In genomic region chr3:16918374-16918773, GRCm38 (mm10) we compare ENCODE assay signal across 14 mouse cellular contexts.
"Had no signal": no experiment of that assay in that cellular context is flagged by ENCODE, and none has a peak within 500 bp of the region (broad histone marks: within the 10 kb centered on the region; RNA-seq: fewer than 3 reads in every experiment).

No protein-coding gene starts in this region.

- H3K27ac ChIP-seq: kidney, postnatal 0 days; limb, embryonic 13.5 days; liver, embryonic 14.5 days; stomach, embryonic 15.5 days had no signal

- H3K9me3 ChIP-seq: limb, embryonic 13.5 days; stomach, embryonic 15.5 days had no signal

- H3K4me1 ChIP-seq: limb, embryonic 13.5 days; stomach, embryonic 15.5 days had no signal

- H3K36me3 ChIP-seq: limb, embryonic 13.5 days; stomach, embryonic 15.5 days had no signal

- ATAC-seq: intestine, embryonic 16.5 days had no signal

- H3K9ac ChIP-seq: limb, embryonic 13.5 days; liver, embryonic 14.5 days; stomach, embryonic 15.5 days had no signal

- H3K4me3 ChIP-seq: limb, embryonic 13.5 days; myocyte; stomach, embryonic 15.5 days had no signal

- DNase-seq: kidney, adult 9 months; kidney, postnatal 36 days; left cerebral cortex, postnatal 4 days; lung, adult 18-20 months; midbrain, embryonic 14.5 days; retina, postnatal 1 day; thymus, adult 2 months; thymus, postnatal 25 days had no signal

- H3K4me2 ChIP-seq: limb, embryonic 13.5 days; stomach, embryonic 15.5 days had no signal

- H3K27me3 ChIP-seq: limb, embryonic 13.5 days; stomach, embryonic 15.5 days had no signal
